Mouse (Mus musculus): ENCODE data around the gene Cypt14.
"Not testable (repeated sequence)": the region's sequence is repeated elsewhere in the genome, so short reads cannot be mapped to it uniquely, and the experiment has no call there.

Gene Cypt14

DNA sequence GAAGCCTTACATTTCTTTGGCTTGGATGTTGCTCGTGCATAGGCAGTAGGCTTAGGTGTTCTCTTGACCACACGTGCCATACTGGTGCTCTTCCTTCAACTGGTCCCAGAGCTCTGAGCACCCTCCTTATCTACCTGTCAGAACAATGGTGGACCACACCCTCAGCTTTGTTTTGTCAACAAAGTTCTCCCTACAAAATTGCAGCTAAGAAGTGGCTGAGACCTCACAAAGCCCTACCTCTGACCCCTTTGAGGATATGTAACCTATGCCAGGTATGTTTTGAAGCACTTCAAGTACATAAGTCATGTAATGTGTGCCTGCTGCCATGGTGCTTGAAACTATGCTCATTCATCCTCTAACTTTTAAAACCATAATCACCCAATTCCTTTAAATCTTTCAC is at the start of gene Cypt14:
Gene Cypt14 (minus strand): TSS at position 101 of the 400 bp plus-strand sequence.
- DNase-seq (ENCODE audit: low spot score): not testable (repeated sequence)

All from urinary bladder, postnatal 25 days (tissue).